ENCODE assay signal across 23 mouse cellular contexts in genomic region chr8:112975734-112976133, GRCm38 (mm10).
A peak's percentile ranks its signal among the peaks of the same experiment; 100 is the strongest.
DNase-seq lines count a peak whose midpoint lies in the region; ATAC-seq and TF ChIP-seq lines count a peak whose summit lies in the region.
"Had no signal": no experiment of that assay in that cellular context is flagged by ENCODE, and none has a peak within 500 bp of the region (broad histone marks: within the 10 kb centered on the region; RNA-seq: fewer than 3 reads in every experiment).

No protein-coding gene starts in this region.

- no peak overlapping the region for H3K9ac ChIP-seq in lung, postnatal 0 days (replicated peaks; ENCODE audit: low read depth)
- H3K9ac ChIP-seq: forebrain, embryonic 12.5 days; forebrain, embryonic 15.5 days; heart, embryonic 13.5 days; hindbrain, embryonic 14.5 days had no signal

- ATAC-seq in lung, postnatal 0 days: no peak
- ATAC-seq: CD4-positive, CD25-positive, alpha-beta regulatory T cell, adult 4 months; forebrain, embryonic 15.5 days had no signal

- no peak for TF ChIP-seq EP300 in lung, postnatal 0 days (IDR thresholded peaks at IDR 0.05)

- no peak overlapping the region for H3K4me2 ChIP-seq in lung, postnatal 0 days (replicated peaks; ENCODE audit: low read depth, low read length)
- H3K4me2 ChIP-seq: forebrain, embryonic 12.5 days; forebrain, embryonic 15.5 days; heart, embryonic 13.5 days; hindbrain, embryonic 14.5 days had no signal

- H3K79me3 ChIP-seq in C2C12 (ENCODE audit: low read depth): no peaks in the 10 kb centered on the region

- TF ChIP-seq POLR2A in embryonic fibroblast, embryonic 13.5 days (IDR thresholded peaks at IDR 0.05; ENCODE audit: low read depth, low read length): no peak

- H3K4me3 ChIP-seq in lung, postnatal 0 days (ENCODE audit: low read depth, low read length): no peak overlapping the region
- no peak overlapping the region for H3K4me3 ChIP-seq in C2C12 (ENCODE audit: insufficient read depth, poor library complexity, severe bottlenecking)
- H3K4me3 ChIP-seq in embryonic fibroblast, embryonic 13.5 days (ENCODE audit: insufficient read depth, low read length): no peak overlapping the region
- H3K4me3 ChIP-seq: forebrain, embryonic 12.5 days; forebrain, embryonic 15.5 days; heart, adult 2 months; heart, embryonic 10.5 days; heart, embryonic 13.5 days had no signal

- H3K9me3 ChIP-seq in lung, postnatal 0 days (ENCODE audit: low read length): no peaks in the 10 kb centered on the region
- H3K9me3 ChIP-seq: forebrain, embryonic 12.5 days; forebrain, embryonic 15.5 days; heart, embryonic 10.5 days; heart, embryonic 13.5 days had no signal

- H3K27me3 ChIP-seq in lung, postnatal 0 days (replicated peaks; ENCODE audit: insufficient read depth, low read length): no peaks in the 10 kb centered on the region
- no peaks in the 10 kb centered on the region for H3K27me3 ChIP-seq in C2C12 (ENCODE audit: control insufficient read depth, insufficient read depth, insufficient read length)
- H3K27me3 ChIP-seq: forebrain, embryonic 12.5 days; forebrain, embryonic 15.5 days; heart, embryonic 13.5 days had no signal

- 68% methylated on average over 2 of the region's 2 CpGs for WGBS in lung, postnatal 0 days

- no peak for TF ChIP-seq CTCF in lung, postnatal 0 days (IDR thresholded peaks at IDR 0.05)
- TF ChIP-seq CTCF in C2C12 (IDR thresholded peaks at IDR 0.05; ENCODE audit: control insufficient read depth, insufficient read depth, insufficient read length): no peak
- TF ChIP-seq CTCF in embryonic fibroblast, embryonic 13.5 days (IDR thresholded peaks at IDR 0.05; ENCODE audit: borderline replicate concordance, insufficient read depth, low read length): no peak

- peak; percentile 7 for DNase-seq in lung, postnatal 0 days (ENCODE audit: low spot score)
- no peak for DNase-seq in lung, adult 18-20 months
- no peak for DNase-seq in kidney, postnatal 25 days
- no peak for DNase-seq in layer of hippocampus, adult 11-12 months (ENCODE audit: low spot score)
- DNase-seq: adrenal gland, postnatal 10 days; adrenal gland, postnatal 36 days; B cell, adult 2 months; cerebellum, adult 18-20 months; cerebellum, adult 9-10 months; cerebellum, postnatal 14 days; gastrocnemius, postnatal 10 days; gastrocnemius, postnatal 36 days; heart, adult 2 months; heart, postnatal 14 days; heart, postnatal 4 days had no signal

- H3K36me3 ChIP-seq in lung, postnatal 0 days (ENCODE audit: insufficient read depth, low read length): no peaks in the 10 kb centered on the region
- H3K36me3 ChIP-seq in C2C12 (ENCODE audit: control insufficient read depth, insufficient read depth): no peaks in the 10 kb centered on the region
- H3K36me3 ChIP-seq: forebrain, embryonic 12.5 days; forebrain, embryonic 15.5 days; heart, embryonic 10.5 days; heart, embryonic 13.5 days had no signal

- no peak overlapping the region for H3ac ChIP-seq in C2C12 (ENCODE audit: control insufficient read depth, insufficient read length, low read depth)

- no peaks in the 10 kb centered on the region for H3K79me2 ChIP-seq in C2C12 (ENCODE audit: control insufficient read depth, insufficient read depth)

- no peaks in the 10 kb centered on the region for H3K4me1 ChIP-seq in lung, postnatal 0 days (ENCODE audit: insufficient read depth, low read depth, low read length)
- H3K4me1 ChIP-seq in embryonic fibroblast, embryonic 13.5 days (ENCODE audit: control insufficient read depth, insufficient read depth, low read length): peaks cover 6% of the 10 kb centered on the region
- H3K4me1 ChIP-seq: forebrain, embryonic 12.5 days; heart, embryonic 10.5 days; heart, embryonic 13.5 days had no signal

- no peak overlapping the region for H3K27ac ChIP-seq in lung, postnatal 0 days (ENCODE audit: low read length)
- H3K27ac ChIP-seq in embryonic fibroblast, embryonic 13.5 days (ENCODE audit: insufficient read depth, low read length): peak overlapping the region; percentile 40
- H3K27ac ChIP-seq: forebrain, embryonic 12.5 days; forebrain, embryonic 15.5 days; heart, adult 2 months; heart, embryonic 10.5 days; heart, embryonic 13.5 days; hindbrain, embryonic 14.5 days had no signal

TF ChIP-seq in C2C12, 6 proteins besides CTCF, POLR2A, EP300 and RAD21:
- TF ChIP-seq MYOG (IDR thresholded peaks at IDR 0.05; ENCODE audit: control insufficient read depth, extremely low read depth, insufficient read length) (no peak), MAX (IDR thresholded peaks at IDR 0.05) (no peak), MYOD1 (IDR thresholded peaks at IDR 0.05; ENCODE audit: control insufficient read depth, insufficient read length, low read depth) (peak; percentile 39), FOSL1 (IDR thresholded peaks at IDR 0.05; ENCODE audit: insufficient read depth, low read length, poor library complexity, severe bottlenecking) (no peak), CEBPB (IDR thresholded peaks at IDR 0.05; ENCODE audit: low read depth) (peak; percentile 37)
